Mouse (Mus musculus) lung, adult 2 months (tissue): Measurements from ENCODE around the gene Nprl3. TPM values are rescaled to one million over a fixed set of nuclear protein-coding genes. Genes with fewer than 3 reads are reported as not detected.

Experiments
- DNase-seq: peaks from one replicate; pipeline ENCODE4 v3.0.0; 2022
- H3K4me1 ChIP-seq: fragments of 200-500 bp; 2 replicates; pipeline ENCODE4 v1.6.1; 2011; ENCODE audit warnings: low read length; ENCODE audit not compliant: control insufficient read depth, insufficient read depth
- H3K4me3 ChIP-seq: fragments of 200-500 bp; replicated peaks from 2 replicates; pipeline ENCODE3; 2011; ENCODE audit warnings: low read depth, mild to moderate bottlenecking, control low read depth, low read length; ENCODE audit errors: extremely low read depth
- CTCF ChIP-seq: fragments of 200-500 bp; IDR thresholded peaks from 2 replicates; pipeline ENCODE4 v1.5.1; 2011; ENCODE audit warnings: mild to moderate bottlenecking, low read length, control low read depth; ENCODE audit not compliant: insufficient read depth
- POLR2A ChIP-seq: fragments of 200-500 bp; IDR thresholded peaks from 2 replicates; pipeline ENCODE4 v1.6.1; 2011; ENCODE audit warnings: low read depth, mild to moderate bottlenecking, control low read depth, low read length, borderline replicate concordance; ENCODE audit errors: extremely low read depth
- WGBS: fragments of 180-500 bp; shearing (Covaris S2); methylation state at CpG from one replicate; pipeline ENCODE4 v1.1.7; 2018; 5-methylcytosine and 5-hydroxymethylcytosine counted together
- polyA plus RNA-seq: library from polyadenylated mRNA; depleted of rRNA; stranded (reverse); fragments of >200 nt; gene quantifications from 2 replicates; pipeline ENCODE4 v1.2.3, GENCODE M21; 2012

Gene Nprl3
- polyA plus RNA-seq, 1 experiment: 85.7 TPM

GRCm38 (mm10) chr11:32221225-32221950 lies 46.1 kb downstream of the Nprl3 start:
- TF ChIP-seq POLR2A (peak; percentile 66; the same call in 1 of the 2 replicates), CTCF (no peak)
- under 1% methylated on average over 46 of the region's 46 CpGs for WGBS
- peaks cover 44% of the 10 kb centered on the region for H3K4me1 ChIP-seq
- H3K4me3 ChIP-seq: peak overlapping the region; percentile 85
- DNase-seq: peak; percentile 71

- no peak for DNase-seq
- TF ChIP-seq POLR2A: no peak
- TF ChIP-seq CTCF: no peak
- WGBS: 44% methylated on average over 10 of the region's 10 CpGs
- H3K4me1 ChIP-seq: peaks cover 40% of the 10 kb centered on the region
- H3K4me3 ChIP-seq: peak overlapping the region; percentile 85
Observed at GRCm38 (mm10) chr11:32220607-32221224, 46.8 kb downstream of the Nprl3 start.

- H3K4me3 ChIP-seq: no peak overlapping the region
- no peak for DNase-seq
- TF ChIP-seq POLR2A (no peak), CTCF (no peak)
- WGBS: 84% methylated on average over 10 of the region's 10 CpGs
- peaks cover 26% of the 10 kb centered on the region for H3K4me1 ChIP-seq
Observed at GRCm38 (mm10) chr11:32219287-32219686, 48.2 kb downstream of the Nprl3 start.

- no peak for TF ChIP-seq CTCF
- TF ChIP-seq POLR2A: no peak
- no peak for DNase-seq
- Histone ChIP-seq H3K4me3 (no peak overlapping the region), H3K4me1 (peaks cover 23% of the 10 kb centered on the region)
- 50% methylated on average over 6 of the region's 6 CpGs for WGBS
Observed at GRCm38 (mm10) chr11:32218501-32219050, 48.9 kb downstream of the Nprl3 start.

- TF ChIP-seq POLR2A: no peak
- TF ChIP-seq CTCF: peak; percentile 80
- peaks cover 9% of the 10 kb centered on the region; the same call in 1 of the 2 replicates for H3K4me1 ChIP-seq
- 26% methylated on average over 8 of the region's 8 CpGs for WGBS
- no peak overlapping the region for H3K4me3 ChIP-seq
- DNase-seq: peak; percentile 69
Observed at GRCm38 (mm10) chr11:32216851-32217250, 50.7 kb downstream of the Nprl3 start.

GRCm38 (mm10) chr11:32215372-32216162 lies 51.9 kb downstream of the Nprl3 start:
- no peak overlapping the region for H3K4me3 ChIP-seq
- DNase-seq: peak; percentile 54
- 85% methylated on average over 18 of the region's 18 CpGs for WGBS
- H3K4me1 ChIP-seq: peaks cover 6% of the 10 kb centered on the region; the same call in 1 of the 2 replicates
- TF ChIP-seq CTCF: no peak
- no peak for TF ChIP-seq POLR2A

- WGBS: 84% methylated on average over 9 of the region's 9 CpGs
- no peak for DNase-seq
- no peak overlapping the region for H3K4me3 ChIP-seq
- TF ChIP-seq POLR2A (no peak), CTCF (no peak)
- peaks cover 3% of the 10 kb centered on the region; the same call in 1 of the 2 replicates for H3K4me1 ChIP-seq
Observed at GRCm38 (mm10) chr11:32210623-32211022, 56.9 kb downstream of the Nprl3 start.

GRCm38 (mm10) chr11:32205058-32205873 lies 62.2 kb downstream of the Nprl3 start, which contains the start of gene Snrnp25:
Gene Snrnp25 (plus strand): TSS chr11:32205415.
- under 1% methylated on average over 52 of the region's 52 CpGs for WGBS
- Histone ChIP-seq H3K4me3 (peak within 1 kb of the TSS; percentile 66), H3K4me1 (peaks cover 3% of the 10 kb centered on the region; the same call in 1 of the 2 replicates)
- TF ChIP-seq POLR2A (peak; percentile 57; the same call in 1 of the 2 replicates), CTCF (peak; percentile 35; the same call in 1 of the 2 replicates)
- DNase-seq: peak; percentile 90
